Mouse (Mus musculus): ENCODE data around the gene Zdhhc4. TPM values are rescaled to one million over a fixed set of nuclear protein-coding genes. Genes with fewer than 3 reads are reported as not detected.

The Zdhhc4 gene
- polyA plus RNA-seq, 1 experiment from 2014 or later = 77.4 TPM

DNA sequence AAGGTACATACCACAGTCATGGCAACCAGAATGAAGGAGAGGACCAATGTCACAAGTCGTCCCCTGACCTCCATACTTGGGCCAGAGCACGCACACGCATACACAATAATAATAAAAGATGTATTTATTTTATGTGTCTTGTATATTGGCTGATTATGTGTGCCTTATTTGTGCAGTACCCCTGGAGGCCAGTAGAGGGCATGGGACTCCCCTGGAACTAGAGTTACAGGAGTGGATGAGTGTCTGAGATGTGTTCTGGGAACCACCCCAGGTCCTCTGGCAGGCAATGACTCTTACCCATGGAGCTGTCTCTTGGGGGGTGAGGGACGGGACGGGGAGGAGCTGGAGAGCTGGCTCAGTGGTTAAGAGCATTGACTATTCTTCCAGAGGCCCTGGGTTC is 30.9 kb upstream of the Zdhhc4 start:
- Histone ChIP-seq H3K9me3 (replicated peaks) (no peaks in the 10 kb centered on the region), H3K27me3 (replicated peaks) (peaks cover 34% of the 10 kb centered on the region), H3K36me3 (no peaks in the 10 kb centered on the region), H3K9ac (replicated peaks) (no peak overlapping the region), H3K4me2 (no peak overlapping the region), H3K27ac (replicated peaks) (no peak overlapping the region), H3K4me1 (peaks cover 21% of the 10 kb centered on the region), H3K4me3 (replicated peaks) (no peak overlapping the region)
- WGBS = 57% methylated on average over 5 of the region's 5 CpGs
- no peak for ATAC-seq (ENCODE audit: low FRiP score)

DNA sequence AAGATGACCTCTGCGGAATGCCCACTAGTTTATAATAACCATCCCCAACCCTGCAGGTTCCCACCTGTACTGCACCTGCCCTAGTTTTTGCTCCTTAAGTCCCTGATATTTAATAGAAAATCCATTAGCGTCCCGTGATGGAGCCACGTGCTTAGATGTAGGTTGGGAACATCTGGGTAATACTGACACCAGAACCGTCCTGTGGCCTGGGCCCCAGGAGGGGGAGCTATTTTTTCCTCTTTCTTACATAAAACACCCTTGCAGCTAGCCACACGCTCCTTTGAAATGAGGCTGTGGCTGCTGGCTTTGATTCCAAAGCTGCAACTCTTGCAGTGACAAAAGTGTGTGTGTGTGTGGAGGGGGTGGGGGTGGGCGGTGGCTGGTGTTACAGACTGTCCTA is 30.2 kb upstream of the Zdhhc4 start:
- Histone ChIP-seq H3K9ac (replicated peaks) (no peak overlapping the region), H3K27ac (replicated peaks) (no peak overlapping the region), H3K4me3 (replicated peaks) (no peak overlapping the region), H3K36me3 (no peaks in the 10 kb centered on the region), H3K4me2 (no peak overlapping the region), H3K9me3 (replicated peaks) (no peaks in the 10 kb centered on the region), H3K27me3 (replicated peaks) (peaks cover 29% of the 10 kb centered on the region), H3K4me1 (peaks cover 15% of the 10 kb centered on the region)
- no peak for ATAC-seq (ENCODE audit: low FRiP score)
- 39% methylated on average over 7 of the region's 7 CpGs for whole genome bisulfite sequencing

DNA sequence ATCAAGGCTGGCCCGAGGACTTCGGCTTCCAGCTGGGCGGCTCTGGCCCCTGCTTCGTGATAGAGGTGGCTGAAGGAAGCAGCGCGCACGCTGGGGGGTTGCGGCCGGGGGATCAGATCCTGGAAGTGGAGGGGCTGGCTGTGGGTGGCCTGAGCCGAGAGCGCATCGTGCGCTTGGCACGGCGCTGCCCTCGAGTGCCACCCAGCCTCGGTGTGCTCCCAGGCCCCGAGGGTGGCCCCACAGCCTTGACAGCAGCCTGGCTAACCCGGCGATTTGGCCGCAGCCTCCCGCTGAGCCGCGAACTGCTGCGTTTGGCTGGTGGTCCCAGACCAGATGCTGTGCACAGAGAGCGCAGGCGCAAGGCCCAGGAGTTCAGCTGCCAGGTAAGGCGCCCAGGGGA is 28.5 kb upstream of the Zdhhc4 start:
- Histone ChIP-seq H3K27ac (replicated peaks) (no peak overlapping the region), H3K9ac (replicated peaks) (0 out of 2 replicates have a peak overlapping the region, but pooled peaks have one; percentile 28), H3K9me3 (replicated peaks) (0 out of 2 replicates have a peak, but pooled peaks cover under 1% of the 10 kb centered on the region), H3K4me2 (peak overlapping the region; percentile 51), H3K4me3 (replicated peaks) (peak overlapping the region; percentile 25), H3K4me1 (peaks cover 6% of the 10 kb centered on the region), H3K27me3 (replicated peaks) (peaks cover 26% of the 10 kb centered on the region), H3K36me3 (no peaks in the 10 kb centered on the region)
- no peak for ATAC-seq (ENCODE audit: low FRiP score)
- 6% methylated on average over 28 of the region's 28 CpGs for WGBS

DNA sequence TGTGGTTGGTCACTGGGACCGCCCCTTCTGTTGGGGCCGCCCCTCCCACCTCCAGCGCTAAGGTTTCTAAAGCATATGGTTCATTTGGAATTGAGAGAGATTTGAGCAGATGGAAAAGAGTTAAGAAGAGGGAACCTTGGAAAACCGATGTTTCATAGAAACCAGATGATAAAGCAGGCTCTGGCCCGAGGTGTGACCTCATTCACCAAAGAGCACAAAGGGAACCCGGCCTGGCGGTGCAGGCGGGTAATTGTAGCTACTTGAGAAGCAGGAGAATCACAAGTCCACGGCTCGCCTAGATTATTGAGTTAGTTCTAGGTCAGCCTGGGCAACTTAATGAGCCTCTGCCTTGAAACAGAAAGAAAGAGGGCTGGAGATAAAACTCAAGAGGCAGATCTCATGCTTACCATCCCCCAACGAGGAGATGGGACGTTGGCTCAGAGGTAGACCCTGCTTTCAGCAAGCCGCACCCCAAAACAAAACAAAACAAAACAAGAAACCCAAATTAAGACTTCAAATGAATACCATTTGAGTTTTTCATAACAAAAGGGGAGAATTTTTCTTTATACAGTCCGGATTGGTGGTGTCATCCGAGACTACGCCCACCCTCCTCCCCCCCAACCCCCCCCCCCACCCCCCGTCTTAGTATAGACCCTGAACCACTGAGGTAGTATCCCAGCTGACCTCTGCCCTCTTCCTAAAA is 27.8 kb upstream of the Zdhhc4 start, which contains the start of gene Grid2ip:
TSS of gene Grid2ip (plus strand) at position 653 of the 703 bp plus-strand sequence.
- Histone ChIP-seq H3K9me3 (replicated peaks) (0 out of 2 replicates have a peak, but pooled peaks cover 3% of the 10 kb centered on the region), H3K27me3 (replicated peaks) (peaks cover 24% of the 10 kb centered on the region), H3K9ac (replicated peaks) (0 out of 2 replicates have a peak within 1 kb of the TSS, but pooled peaks have one; percentile 28), H3K27ac (replicated peaks) (no peak within 1 kb of the TSS), H3K36me3 (no peaks in the 10 kb centered on the region), H3K4me2 (peak within 1 kb of the TSS; percentile 51), H3K4me1 (peaks cover 6% of the 10 kb centered on the region), H3K4me3 (replicated peaks) (peak within 1 kb of the TSS; percentile 25)
- WGBS = 19% methylated on average over 16 of the region's 17 CpGs
- ATAC-seq (ENCODE audit: low FRiP score) = no peak

DNA sequence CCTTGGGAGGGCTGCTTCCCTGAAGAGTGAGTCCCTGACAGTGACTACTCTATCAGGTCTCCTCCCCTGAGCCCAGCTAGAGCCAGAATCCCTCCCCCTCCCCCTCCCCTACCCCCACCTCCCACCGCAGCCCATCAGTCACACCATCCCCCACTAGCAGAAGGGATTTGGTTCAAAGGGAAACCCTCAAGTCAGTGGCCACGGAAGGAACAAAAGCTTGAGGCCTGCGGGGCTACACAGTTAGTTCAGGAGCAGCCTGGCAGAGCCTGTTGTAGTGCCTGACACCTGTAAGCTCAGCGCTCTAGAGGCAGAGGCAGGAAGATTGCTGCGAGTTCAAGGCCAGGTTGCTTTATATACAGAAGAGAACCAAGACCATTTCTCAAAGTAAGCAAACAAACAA is 27.0 kb upstream of the Zdhhc4 start:
- 0 out of 2 replicates have a peak, but pooled peaks cover 3% of the 10 kb centered on the region for H3K9me3 ChIP-seq (replicated peaks)
- WGBS = 29% methylated on average over 5 of the region's 5 CpGs
- no peaks in the 10 kb centered on the region for H3K36me3 ChIP-seq
- H3K27ac ChIP-seq (replicated peaks) = no peak overlapping the region
- no peak overlapping the region for H3K9ac ChIP-seq (replicated peaks)
- no peak overlapping the region for H3K4me2 ChIP-seq
- no peak for ATAC-seq (ENCODE audit: low FRiP score)
- H3K27me3 ChIP-seq (replicated peaks) = peaks cover 24% of the 10 kb centered on the region
- H3K4me3 ChIP-seq (replicated peaks) = no peak overlapping the region
- peaks cover 6% of the 10 kb centered on the region for H3K4me1 ChIP-seq

DNA sequence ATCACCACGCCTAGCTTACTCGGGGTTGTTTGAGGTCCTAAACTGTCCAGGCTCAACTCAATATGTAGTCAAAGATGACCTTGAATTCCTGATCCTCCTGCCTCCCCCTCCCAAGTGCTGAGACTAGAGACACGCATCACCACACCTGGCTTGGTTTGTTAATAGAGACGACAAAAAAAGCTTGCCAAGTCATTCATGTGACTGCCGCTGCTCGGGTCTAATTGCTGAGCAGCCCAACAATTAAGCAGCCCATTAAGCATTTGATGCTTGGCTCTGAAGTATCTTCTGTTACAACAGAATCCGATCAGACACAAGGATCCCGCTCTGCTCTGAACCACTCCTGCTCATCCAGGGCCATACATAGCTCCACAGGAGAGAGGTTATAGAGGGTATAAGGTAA is 17.3 kb upstream of the Zdhhc4 start:
- 54% methylated on average over 8 of the region's 8 CpGs for whole genome bisulfite sequencing
- ATAC-seq (ENCODE audit: low FRiP score) = no peak
- no peak overlapping the region for H3K4me2 ChIP-seq
- H3K4me1 ChIP-seq = no peaks in the 10 kb centered on the region
- H3K36me3 ChIP-seq = no peaks in the 10 kb centered on the region
- no peak overlapping the region for H3K9ac ChIP-seq (replicated peaks)
- peak overlapping the region; percentile 56; the same call in 1 of the 2 replicates for H3K27ac ChIP-seq (replicated peaks)
- H3K4me3 ChIP-seq (replicated peaks) = no peak overlapping the region
- H3K27me3 ChIP-seq (replicated peaks) = no peaks in the 10 kb centered on the region
- H3K9me3 ChIP-seq (replicated peaks) = no peaks in the 10 kb centered on the region; the same call in 1 of the 2 replicates

DNA sequence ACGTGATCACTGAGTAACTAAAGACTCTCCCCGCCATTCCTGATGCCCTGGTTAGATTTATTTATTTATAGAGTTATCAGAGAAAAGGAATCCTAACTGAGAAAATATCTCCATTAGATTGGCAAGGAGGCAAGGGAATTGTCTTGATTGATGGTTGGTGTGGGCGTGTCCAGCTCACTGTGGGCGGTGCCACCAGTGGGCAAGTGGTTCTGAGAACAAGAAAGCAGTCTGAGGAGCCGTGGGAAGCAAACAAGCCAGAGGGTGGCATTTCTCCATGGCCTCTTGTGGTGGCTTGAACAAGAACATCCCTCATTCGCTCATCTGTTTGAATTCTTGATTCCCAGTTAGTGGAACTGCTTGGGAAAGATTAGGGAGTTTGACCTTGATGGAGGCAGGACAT is 10.5 kb upstream of the Zdhhc4 start:
- H3K4me3 ChIP-seq (replicated peaks) = no peak overlapping the region
- no peak overlapping the region for H3K27ac ChIP-seq (replicated peaks)
- no peaks in the 10 kb centered on the region for H3K4me1 ChIP-seq
- H3K27me3 ChIP-seq (replicated peaks) = no peaks in the 10 kb centered on the region
- no peaks in the 10 kb centered on the region for H3K9me3 ChIP-seq (replicated peaks)
- 53% methylated on average over 6 of the region's 6 CpGs for WGBS
- no peak overlapping the region for H3K4me2 ChIP-seq
- H3K9ac ChIP-seq (replicated peaks) = no peak overlapping the region
- no peaks in the 10 kb centered on the region for H3K36me3 ChIP-seq
- no peak for ATAC-seq (ENCODE audit: low FRiP score)

DNA sequence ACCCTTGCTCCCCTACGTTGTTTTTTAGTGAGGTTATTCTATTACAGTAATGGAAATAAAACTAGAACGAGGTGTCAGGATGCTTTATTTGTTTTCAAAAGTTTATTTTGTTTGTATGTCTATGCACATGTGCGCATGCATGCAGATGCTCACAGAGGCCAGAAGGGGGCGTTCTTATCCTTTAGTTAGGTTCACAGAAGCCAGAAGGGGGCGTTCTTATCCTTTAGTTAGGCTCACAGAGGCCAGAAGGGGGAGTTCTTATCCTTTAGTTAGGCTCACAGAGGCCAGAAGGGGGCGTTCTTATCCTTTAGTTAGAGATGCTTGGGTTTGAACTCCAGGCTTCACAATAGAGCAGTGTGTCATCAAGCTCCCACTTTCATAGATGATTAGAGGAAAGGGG is 7.5 kb upstream of the Zdhhc4 start:
- Histone ChIP-seq H3K9ac (replicated peaks) (no peak overlapping the region), H3K9me3 (replicated peaks) (no peaks in the 10 kb centered on the region), H3K4me2 (no peak overlapping the region), H3K36me3 (no peaks in the 10 kb centered on the region), H3K4me1 (no peaks in the 10 kb centered on the region), H3K27ac (replicated peaks) (no peak overlapping the region), H3K27me3 (replicated peaks) (no peaks in the 10 kb centered on the region), H3K4me3 (replicated peaks) (no peak overlapping the region)
- 69% methylated on average over 6 of the region's 6 CpGs for WGBS
- no peak for ATAC-seq (ENCODE audit: low FRiP score)

DNA sequence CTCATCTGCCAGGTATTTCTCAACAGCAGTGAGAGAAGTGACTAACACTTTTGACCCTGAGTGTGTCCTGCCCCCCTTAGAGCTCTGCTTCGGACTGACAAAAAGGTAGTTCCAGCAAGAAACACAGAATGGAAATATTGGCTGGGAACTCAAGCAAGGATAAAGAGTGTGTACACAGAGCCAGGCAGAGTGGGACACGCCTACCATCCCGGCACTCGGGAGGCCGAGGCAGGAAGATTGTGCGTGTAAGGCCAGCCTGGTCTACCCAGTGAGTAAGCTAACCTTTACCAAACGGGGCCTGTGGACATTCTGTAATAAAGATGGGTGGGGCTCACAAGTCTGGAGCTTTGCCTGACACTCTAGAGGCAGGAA is 6.0 kb upstream of the Zdhhc4 start:
- no peaks in the 10 kb centered on the region for H3K27me3 ChIP-seq (replicated peaks)
- no peaks in the 10 kb centered on the region for H3K36me3 ChIP-seq
- no peak overlapping the region for H3K4me3 ChIP-seq (replicated peaks)
- no peak for ATAC-seq (ENCODE audit: low FRiP score)
- 79% methylated on average over 7 of the region's 7 CpGs for WGBS
- no peak overlapping the region for H3K4me2 ChIP-seq
- no peak overlapping the region for H3K9ac ChIP-seq (replicated peaks)
- no peaks in the 10 kb centered on the region for H3K9me3 ChIP-seq (replicated peaks)
- peaks cover 3% of the 10 kb centered on the region for H3K4me1 ChIP-seq
- no peak overlapping the region for H3K27ac ChIP-seq (replicated peaks)

DNA sequence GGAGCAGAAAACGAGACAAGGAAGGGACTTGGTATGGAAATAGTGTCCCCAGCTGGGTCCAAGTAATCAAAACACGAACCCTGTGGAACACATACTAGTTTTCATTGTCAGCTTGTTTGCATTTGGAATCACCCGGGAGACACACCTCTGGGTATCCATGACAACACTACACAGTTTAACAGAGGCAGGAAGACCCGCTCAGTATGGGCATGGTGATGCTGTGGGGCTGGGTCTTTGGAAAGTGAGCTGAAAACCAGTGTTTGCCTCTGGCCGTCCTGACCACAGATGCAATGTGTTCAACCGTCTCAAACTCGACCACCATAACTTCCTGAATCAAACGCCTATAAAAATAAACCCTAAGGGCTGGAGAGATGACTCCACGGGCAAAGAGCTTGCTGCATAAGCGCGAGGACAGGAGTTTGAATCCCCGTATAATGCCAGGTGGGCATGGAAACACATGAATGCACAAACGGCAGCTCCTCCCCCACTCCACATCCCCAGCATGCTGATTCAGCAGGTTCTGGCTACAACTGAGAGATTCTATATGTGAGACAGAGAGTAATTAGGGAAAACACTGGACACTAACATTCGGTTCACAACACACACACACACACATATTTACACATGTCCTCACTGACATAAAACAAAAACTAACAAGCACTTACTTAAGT is 5.5 kb upstream of the Zdhhc4 start:
- Histone ChIP-seq H3K27me3 (replicated peaks) (no peaks in the 10 kb centered on the region), H3K4me1 (peaks cover 8% of the 10 kb centered on the region), H3K9ac (replicated peaks) (no peak overlapping the region), H3K36me3 (no peaks in the 10 kb centered on the region), H3K4me3 (replicated peaks) (no peak overlapping the region), H3K9me3 (replicated peaks) (no peaks in the 10 kb centered on the region), H3K27ac (replicated peaks) (no peak overlapping the region), H3K4me2 (peak overlapping the region; percentile 38; the same call in 1 of the 2 replicates)
- peak; percentile 50; the same call in 1 of the 2 replicates for ATAC-seq (ENCODE audit: low FRiP score)
- 60% methylated on average over 14 of the region's 14 CpGs for WGBS

DNA sequence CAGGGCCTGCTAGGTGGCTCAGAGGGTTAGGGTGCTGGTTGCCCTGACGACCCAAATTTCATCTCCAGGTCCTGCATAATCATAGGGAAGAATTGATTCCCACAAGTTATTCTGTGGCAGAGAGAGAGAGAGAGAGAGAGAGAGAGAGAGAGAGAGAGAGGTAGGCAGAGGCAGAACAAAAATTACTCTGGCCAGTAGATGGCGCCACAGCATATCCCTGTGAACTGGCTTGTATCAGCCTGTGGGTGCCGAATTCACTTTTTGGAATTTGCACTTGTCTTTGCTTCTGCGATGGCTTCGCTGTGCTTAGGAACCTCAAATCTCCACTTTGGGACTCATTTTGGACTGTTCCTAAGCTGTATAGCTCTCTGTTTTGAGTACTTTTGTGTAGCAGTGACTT is 4.8 kb upstream of the Zdhhc4 start:
- Histone ChIP-seq H3K27ac (replicated peaks) (no peak overlapping the region), H3K36me3 (no peaks in the 10 kb centered on the region), H3K9ac (replicated peaks) (no peak overlapping the region), H3K4me1 (peaks cover 9% of the 10 kb centered on the region), H3K4me3 (replicated peaks) (no peak overlapping the region), H3K27me3 (replicated peaks) (no peaks in the 10 kb centered on the region), H3K9me3 (replicated peaks) (no peaks in the 10 kb centered on the region), H3K4me2 (peak overlapping the region; percentile 38)
- 14% methylated on average over 5 of the region's 5 CpGs for WGBS
- no peak for ATAC-seq (ENCODE audit: low FRiP score)

DNA sequence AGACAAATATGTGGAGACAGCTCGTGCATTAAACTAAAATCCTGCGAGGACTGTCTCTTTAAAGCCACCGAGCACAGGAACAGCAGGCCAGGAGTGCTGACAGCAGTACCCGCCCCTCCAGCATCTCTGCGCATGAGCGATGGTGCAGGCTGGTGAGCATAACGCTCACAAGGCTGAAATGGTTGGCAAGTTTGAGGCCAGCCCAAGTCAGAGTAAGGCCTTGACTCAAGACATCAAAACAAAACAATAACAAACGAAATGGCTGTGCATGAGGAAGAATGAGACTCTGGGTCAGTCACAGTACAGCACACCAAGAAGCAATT is 11.8 kb downstream of the Zdhhc4 start:
- Histone ChIP-seq H3K9me3 (replicated peaks) (no peaks in the 10 kb centered on the region), H3K4me3 (replicated peaks) (no peak overlapping the region), H3K27ac (replicated peaks) (no peak overlapping the region), H3K4me2 (no peak overlapping the region), H3K27me3 (replicated peaks) (no peaks in the 10 kb centered on the region), H3K9ac (replicated peaks) (no peak overlapping the region), H3K4me1 (peaks cover 24% of the 10 kb centered on the region), H3K36me3 (peaks cover 57% of the 10 kb centered on the region)
- no peak for ATAC-seq (ENCODE audit: low FRiP score)
- WGBS = 90% methylated on average over 8 of the region's 8 CpGs

Data from neural tube, embryonic 15.5 days (tissue).